Mouse (Mus musculus): Measurements from ENCODE around the gene 4930535I16Rik. TPM values are rescaled to one million over a fixed set of nuclear protein-coding genes. Genes with fewer than 3 reads are reported as not detected.

The 4930535I16Rik gene
- polyA plus RNA-seq, 1 experiment from 2014 or later = not detected

DNA sequence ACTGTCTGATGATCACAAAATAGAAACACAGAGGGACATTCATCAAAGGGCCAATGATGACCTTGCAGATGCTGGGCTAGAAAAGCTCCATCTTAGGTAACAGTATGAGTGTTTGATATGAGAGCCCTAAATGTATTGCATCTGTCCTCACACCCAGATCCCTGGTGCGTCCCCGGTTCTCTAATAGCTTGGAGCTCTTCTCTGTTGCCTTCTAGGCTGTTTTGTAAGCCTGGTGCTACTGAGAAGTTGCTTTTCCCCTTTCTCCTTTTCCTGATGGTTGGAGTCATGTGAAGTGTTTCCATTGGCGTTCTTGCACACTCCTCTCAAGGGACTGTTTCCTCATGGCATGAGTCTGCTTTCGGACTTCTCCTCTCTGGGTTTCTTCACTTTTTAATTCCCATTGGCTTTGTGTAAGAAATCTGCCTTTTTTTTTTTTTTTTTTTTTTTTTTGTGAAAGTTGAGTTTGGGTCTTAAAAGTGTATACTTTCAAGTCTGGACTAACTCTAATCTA is 3.3 kb upstream of the 4930535I16Rik start:
- DNase-seq (ENCODE audit: low spot score) (no peak), ATAC-seq (replicated peaks; ENCODE audit: low FRiP score, low TSS enrichment, low read depth) (no peak)
- Histone ChIP-seq H3K4me1 (replicated peaks; ENCODE audit: control insufficient read depth, insufficient read depth, low read length) (peaks cover 9% of the 10 kb centered on the region), H3K9ac (ENCODE audit: low read length) (no peak overlapping the region), H3K27ac (ENCODE audit: low read depth) (no peak overlapping the region), H3K4me3 (ENCODE audit: low read depth, low read length) (no peak overlapping the region), H3K27me3 (replicated peaks; ENCODE audit: control insufficient read depth, insufficient read depth, low read length) (no peaks in the 10 kb centered on the region), H3K36me3 (ENCODE audit: control insufficient read depth, insufficient read depth, low read length) (peaks cover 59% of the 10 kb centered on the region), H3K4me2 (ENCODE audit: low read length) (no peak overlapping the region), H3K9me3 (ENCODE audit: control insufficient read depth, low read length) (no peaks in the 10 kb centered on the region)
- WGBS = 93% methylated on average over 4 of the region's 4 CpGs

GRCm38 (mm10) chr4:123918851-123919250 is 1.0 kb upstream of the 4930535I16Rik start:
- WGBS = 73% methylated on average over 2 of the region's 2 CpGs
- peaks cover 9% of the 10 kb centered on the region for H3K4me1 ChIP-seq (replicated peaks; ENCODE audit: control insufficient read depth, insufficient read depth, low read length)
- peak overlapping the region; percentile 73 for H3K4me2 ChIP-seq (ENCODE audit: low read length)
- ATAC-seq (replicated peaks; ENCODE audit: low FRiP score, low TSS enrichment, low read depth) (no peak), DNase-seq (ENCODE audit: low spot score) (no peak)
- H3K9me3 ChIP-seq (ENCODE audit: control insufficient read depth, low read length) = no peaks in the 10 kb centered on the region
- no peaks in the 10 kb centered on the region for H3K27me3 ChIP-seq (replicated peaks; ENCODE audit: control insufficient read depth, insufficient read depth, low read length)
- no peak overlapping the region for H3K27ac ChIP-seq (ENCODE audit: low read depth)
- peak overlapping the region; percentile 95 for H3K4me3 ChIP-seq (ENCODE audit: low read depth, low read length)
- no peak overlapping the region for H3K9ac ChIP-seq (ENCODE audit: low read length)
- peaks cover 37% of the 10 kb centered on the region for H3K36me3 ChIP-seq (ENCODE audit: control insufficient read depth, insufficient read depth, low read length)

- DNase-seq (ENCODE audit: low spot score) (peak; percentile 100), ATAC-seq (replicated peaks; ENCODE audit: low FRiP score, low TSS enrichment, low read depth) (peak; percentile 99)
- peak within 1 kb of the TSS; percentile 73 for H3K27ac ChIP-seq (ENCODE audit: low read depth)
- no peaks in the 10 kb centered on the region for H3K9me3 ChIP-seq (ENCODE audit: control insufficient read depth, low read length)
- H3K4me3 ChIP-seq (ENCODE audit: low read depth, low read length) = peak within 1 kb of the TSS; percentile 95
- peaks cover 9% of the 10 kb centered on the region for H3K4me1 ChIP-seq (replicated peaks; ENCODE audit: control insufficient read depth, insufficient read depth, low read length)
- peak within 1 kb of the TSS; percentile 82 for H3K9ac ChIP-seq (ENCODE audit: low read length)
- H3K27me3 ChIP-seq (replicated peaks; ENCODE audit: control insufficient read depth, insufficient read depth, low read length) = no peaks in the 10 kb centered on the region
- under 1% methylated on average over 48 of the region's 49 CpGs for WGBS
- H3K4me2 ChIP-seq (ENCODE audit: low read length) = peak within 1 kb of the TSS; percentile 73
- peaks cover 33% of the 10 kb centered on the region for H3K36me3 ChIP-seq (ENCODE audit: control insufficient read depth, insufficient read depth, low read length)
These were observed 874 bp downstream of the 4930535I16Rik start, which contains the start of gene Rragc for GRCm38 (mm10) chr4:123916748-123917547. TSS of gene Rragc (plus strand) at chr4:123917446.

- H3K4me1 ChIP-seq (replicated peaks; ENCODE audit: control insufficient read depth, insufficient read depth, low read length) = no peaks in the 10 kb centered on the region; the same call in 1 of the 2 replicates
- H3K27me3 ChIP-seq (replicated peaks; ENCODE audit: control insufficient read depth, insufficient read depth, low read length) = no peaks in the 10 kb centered on the region
- DNase-seq (ENCODE audit: low spot score) (no peak), ATAC-seq (replicated peaks; ENCODE audit: low FRiP score, low TSS enrichment, low read depth) (no peak)
- no peaks in the 10 kb centered on the region for H3K9me3 ChIP-seq (ENCODE audit: control insufficient read depth, low read length)
- H3K27ac ChIP-seq (ENCODE audit: low read depth) = no peak overlapping the region
- WGBS = 60% methylated on average over 2 of the region's 2 CpGs
- no peak overlapping the region for H3K4me2 ChIP-seq (ENCODE audit: low read length)
- no peak overlapping the region for H3K4me3 ChIP-seq (ENCODE audit: low read depth, low read length)
- peaks cover 46% of the 10 kb centered on the region for H3K36me3 ChIP-seq (ENCODE audit: control insufficient read depth, insufficient read depth, low read length)
- no peak overlapping the region for H3K9ac ChIP-seq (ENCODE audit: low read length)
These were observed 5.4 kb downstream of the 4930535I16Rik start for GRCm38 (mm10) chr4:123912431-123912830.

- no peak overlapping the region for H3K4me3 ChIP-seq (ENCODE audit: low read depth, low read length)
- no peaks in the 10 kb centered on the region for H3K9me3 ChIP-seq (ENCODE audit: control insufficient read depth, low read length)
- ATAC-seq (replicated peaks; ENCODE audit: low FRiP score, low TSS enrichment, low read depth) = no peak
- peaks cover 3% of the 10 kb centered on the region for H3K4me1 ChIP-seq (replicated peaks; ENCODE audit: control insufficient read depth, insufficient read depth, low read length)
- DNase-seq (ENCODE audit: low spot score) = no peak
- H3K27me3 ChIP-seq (replicated peaks; ENCODE audit: control insufficient read depth, insufficient read depth, low read length) = no peaks in the 10 kb centered on the region
- H3K27ac ChIP-seq (ENCODE audit: low read depth) = no peak overlapping the region
- no peak overlapping the region for H3K4me2 ChIP-seq (ENCODE audit: low read length)
- H3K9ac ChIP-seq (ENCODE audit: low read length) = no peak overlapping the region
- WGBS = 88% methylated on average over 4 of the region's 4 CpGs
- peaks cover 46% of the 10 kb centered on the region for H3K36me3 ChIP-seq (ENCODE audit: control insufficient read depth, insufficient read depth, low read length)
These were observed 6.3 kb downstream of the 4930535I16Rik start for GRCm38 (mm10) chr4:123911503-123911902.

- H3K36me3 ChIP-seq (ENCODE audit: control insufficient read depth, insufficient read depth, low read length) = peaks cover 16% of the 10 kb centered on the region
- H3K9me3 ChIP-seq (ENCODE audit: control insufficient read depth, low read length) = no peaks in the 10 kb centered on the region
- H3K27ac ChIP-seq (ENCODE audit: low read depth) = peak overlapping the region; percentile 83
- no peaks in the 10 kb centered on the region for H3K27me3 ChIP-seq (replicated peaks; ENCODE audit: control insufficient read depth, insufficient read depth, low read length)
- peaks cover 10% of the 10 kb centered on the region for H3K4me1 ChIP-seq (replicated peaks; ENCODE audit: control insufficient read depth, insufficient read depth, low read length)
- ATAC-seq (replicated peaks; ENCODE audit: low FRiP score, low TSS enrichment, low read depth) = no peak
- peak overlapping the region; percentile 71 for H3K4me3 ChIP-seq (ENCODE audit: low read depth, low read length)
- H3K4me2 ChIP-seq (ENCODE audit: low read length) = peak overlapping the region; percentile 72
- under 1% methylated on average over 52 of the region's 53 CpGs for WGBS
- H3K9ac ChIP-seq (ENCODE audit: low read length) = peak overlapping the region; percentile 65
- DNase-seq (ENCODE audit: low spot score) = no peak
These were observed 12.6 kb downstream of the 4930535I16Rik start for GRCm38 (mm10) chr4:123905126-123905668.

GRCm38 (mm10) chr4:123904333-123905125 is 13.3 kb downstream of the 4930535I16Rik start, which contains the start of gene Mycbp:
TSS of gene Mycbp (plus strand) at chr4:123904832.
- 2% methylated on average over 45 of the region's 49 CpGs for WGBS
- H3K4me1 ChIP-seq (replicated peaks; ENCODE audit: control insufficient read depth, insufficient read depth, low read length) = peaks cover 10% of the 10 kb centered on the region
- H3K4me2 ChIP-seq (ENCODE audit: low read length) = peak within 1 kb of the TSS; percentile 72
- H3K4me3 ChIP-seq (ENCODE audit: low read depth, low read length) = peak within 1 kb of the TSS; percentile 71
- H3K9ac ChIP-seq (ENCODE audit: low read length) = peak within 1 kb of the TSS; percentile 65
- no peaks in the 10 kb centered on the region for H3K27me3 ChIP-seq (replicated peaks; ENCODE audit: control insufficient read depth, insufficient read depth, low read length)
- H3K36me3 ChIP-seq (ENCODE audit: control insufficient read depth, insufficient read depth, low read length) = peaks cover 11% of the 10 kb centered on the region
- DNase-seq (ENCODE audit: low spot score) (peak; percentile 97), ATAC-seq (replicated peaks; ENCODE audit: low FRiP score, low TSS enrichment, low read depth) (peak; percentile 100)
- no peaks in the 10 kb centered on the region for H3K9me3 ChIP-seq (ENCODE audit: control insufficient read depth, low read length)
- peak within 1 kb of the TSS; percentile 83 for H3K27ac ChIP-seq (ENCODE audit: low read depth)

DNA sequence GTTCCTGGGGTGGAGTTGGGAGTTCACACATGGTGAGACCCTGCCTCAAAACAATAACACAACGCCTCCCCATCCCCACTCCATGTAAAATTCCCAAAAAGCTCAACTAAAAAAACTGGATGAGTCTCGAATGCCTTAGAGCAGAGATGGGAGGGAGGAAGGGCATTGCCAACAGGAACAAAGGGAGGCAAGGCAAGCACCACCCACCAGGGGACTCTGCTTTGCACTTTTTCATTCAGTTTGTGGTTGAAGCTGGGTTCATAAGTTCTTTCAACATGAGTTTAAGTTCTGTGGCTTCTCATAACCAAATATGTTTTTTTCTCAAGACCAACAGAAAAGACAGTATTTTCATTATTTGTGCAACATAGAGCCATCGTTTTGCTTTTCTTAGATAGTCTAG is 14.4 kb downstream of the 4930535I16Rik start:
- no peak overlapping the region for H3K4me2 ChIP-seq (ENCODE audit: low read length)
- no peaks in the 10 kb centered on the region for H3K27me3 ChIP-seq (replicated peaks; ENCODE audit: control insufficient read depth, insufficient read depth, low read length)
- no peak overlapping the region for H3K27ac ChIP-seq (ENCODE audit: low read depth)
- H3K9ac ChIP-seq (ENCODE audit: low read length) = no peak overlapping the region
- 80% methylated on average over 3 of the region's 3 CpGs for whole genome bisulfite sequencing
- ATAC-seq (replicated peaks; ENCODE audit: low FRiP score, low TSS enrichment, low read depth) (no peak), DNase-seq (ENCODE audit: low spot score) (no peak)
- H3K9me3 ChIP-seq (ENCODE audit: control insufficient read depth, low read length) = no peaks in the 10 kb centered on the region
- peaks cover under 1% of the 10 kb centered on the region for H3K36me3 ChIP-seq (ENCODE audit: control insufficient read depth, insufficient read depth, low read length)
- no peak overlapping the region for H3K4me3 ChIP-seq (ENCODE audit: low read depth, low read length)
- H3K4me1 ChIP-seq (replicated peaks; ENCODE audit: control insufficient read depth, insufficient read depth, low read length) = peaks cover 10% of the 10 kb centered on the region

All from intestine, embryonic 14.5 days (tissue).